Mouse (Mus musculus): ENCODE results near the gene Gm21190. TPM values are rescaled to one million over a fixed set of nuclear protein-coding genes. Genes with fewer than 3 reads are reported as not detected.
"Not testable (repeated sequence)": the region's sequence is repeated elsewhere in the genome, so short reads cannot be mapped to it uniquely, and the experiment has no call there.

The Gm21190 gene
- not detected for total RNA-seq (2021)
- long read RNA-seq, experiment 1, result 0 reads
- long read RNA-seq, experiment 2, result 0 reads

DNA sequence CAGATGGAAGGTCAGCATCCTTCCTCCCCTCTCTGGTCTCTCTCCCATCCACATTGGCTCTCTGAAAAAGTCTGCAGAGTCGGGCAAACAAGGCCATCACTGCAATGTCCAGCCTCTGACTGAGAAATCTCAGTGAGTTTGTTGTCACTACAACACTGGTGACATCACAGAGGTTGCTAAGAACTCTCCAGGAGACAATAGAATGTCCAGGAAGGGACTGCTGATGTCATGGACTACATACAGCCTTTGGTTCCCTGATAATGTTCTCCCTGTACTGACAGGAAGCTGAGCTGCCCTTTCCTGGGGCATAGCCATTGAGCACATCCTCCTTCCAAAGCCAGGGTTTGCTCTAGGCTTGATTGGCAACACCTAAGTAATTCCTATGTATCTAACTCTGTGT is at the start of gene Gm21190:
Gene Gm21190, minus strand, starts transcription at position 101 of the 400 bp plus-strand sequence.
- DNase-seq; intact Hi-C loops (cut with DNase I); H3K4me3 ChIP-seq; H3K27ac ChIP-seq: not testable (repeated sequence)

- H3K27ac ChIP-seq; H3K4me3 ChIP-seq; intact Hi-C loops (cut with DNase I); DNase-seq: not testable (repeated sequence)
These were observed 48.0 kb upstream of the Gm21190 start, which contains the start of gene Gm21083 for GRCm38 (mm10) chr5:15577033-15577432. TSS of gene Gm21083 (plus strand) at chr5:15577333.

DNA sequence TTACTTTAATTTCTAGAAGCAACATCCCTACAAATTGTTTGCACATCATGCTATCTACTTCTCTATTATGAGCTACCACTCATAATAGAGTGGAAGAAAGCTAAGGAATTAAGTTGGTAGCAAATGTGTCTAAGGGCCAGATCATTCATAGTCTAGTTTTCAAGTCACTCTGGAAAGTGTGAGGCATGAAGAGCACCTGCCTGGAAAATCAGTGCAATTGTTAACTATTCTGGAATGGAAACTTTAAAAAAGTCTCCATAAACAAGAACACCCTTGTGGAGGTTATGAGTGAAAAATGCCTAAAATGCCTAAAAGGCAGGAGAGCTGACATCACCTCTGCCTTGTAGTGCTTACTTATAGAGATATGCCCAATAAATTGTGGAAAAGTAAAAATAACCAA is 44.7 kb upstream of the Gm21190 start:
- H3K4me3 ChIP-seq; DNase-seq; intact Hi-C loops (cut with DNase I); H3K27ac ChIP-seq: not testable (repeated sequence)

DNA sequence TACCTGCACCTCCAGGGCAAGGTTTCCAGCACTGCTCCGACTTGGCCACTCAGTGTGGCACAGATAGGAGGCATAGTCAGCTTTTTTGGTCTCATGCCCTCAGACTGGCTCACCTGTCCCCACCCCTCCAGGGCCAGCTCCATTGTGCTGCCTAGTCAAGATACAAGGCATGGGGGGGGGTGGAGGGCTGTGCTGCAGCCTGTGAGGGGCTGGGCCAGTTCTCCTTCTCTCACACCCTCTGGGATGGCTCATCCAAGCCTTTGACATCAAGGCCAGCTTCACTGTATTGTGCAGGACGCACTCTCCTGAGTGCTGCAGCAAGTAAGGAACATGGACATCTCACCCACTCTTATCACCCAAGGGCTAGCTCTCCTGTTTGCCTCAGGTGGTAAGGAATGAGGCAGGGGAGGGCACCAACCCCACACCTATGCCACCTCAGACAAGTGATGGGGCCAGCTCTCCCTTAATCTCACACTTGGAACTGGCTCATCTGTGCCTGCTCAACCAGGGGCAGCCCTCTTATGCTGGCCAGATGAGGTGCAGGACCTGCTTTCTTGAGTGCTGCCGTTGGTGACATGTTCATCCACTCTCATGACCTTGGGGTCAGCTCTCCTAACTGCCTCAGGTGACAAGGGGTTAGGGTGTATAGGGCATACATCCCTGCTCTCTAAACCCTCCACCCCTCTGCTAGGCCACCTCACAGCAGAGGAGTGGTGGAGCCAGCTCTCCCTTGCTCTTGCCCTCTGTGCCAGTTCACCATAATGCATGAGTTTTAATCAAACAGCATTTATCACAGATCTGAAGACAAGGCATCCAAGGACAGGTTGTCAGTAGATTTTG is 32.6 kb upstream of the Gm21190 start:
- H3K27ac ChIP-seq; intact Hi-C loops (cut with DNase I); H3K4me3 ChIP-seq; DNase-seq: not testable (repeated sequence)

- H3K27ac ChIP-seq; DNase-seq; H3K4me3 ChIP-seq; intact Hi-C loops (cut with DNase I): not testable (repeated sequence)
These were observed 29.6 kb upstream of the Gm21190 start for GRCm38 (mm10) chr5:15558654-15559053.

DNA sequence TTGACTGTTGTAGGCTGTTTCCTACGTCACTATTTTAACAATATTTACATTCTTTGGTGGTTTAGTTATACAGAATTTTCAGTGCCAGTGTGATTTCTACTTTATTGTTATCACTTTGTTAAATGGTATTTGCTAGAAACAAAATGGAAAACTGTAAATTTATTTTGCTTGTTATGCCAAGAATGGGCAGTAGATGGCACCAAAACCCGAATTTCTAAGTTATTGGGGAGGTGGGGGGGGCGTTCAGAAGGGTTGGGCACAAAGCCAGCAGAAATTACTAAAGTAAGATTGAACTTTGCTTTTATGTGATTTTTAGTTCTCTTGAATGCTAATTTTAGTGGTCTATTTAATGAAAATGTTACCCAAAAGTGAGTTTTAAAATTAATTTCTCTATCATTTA is 20.6 kb upstream of the Gm21190 start:
- DNase-seq; intact Hi-C loops (cut with DNase I); H3K4me3 ChIP-seq; H3K27ac ChIP-seq: not testable (repeated sequence)
- 0 out of 2 replicates have a peak, but pooled peaks have one; percentile 26 for TF ChIP-seq CTCF (IDR thresholded peaks at IDR 0.05)

DNA sequence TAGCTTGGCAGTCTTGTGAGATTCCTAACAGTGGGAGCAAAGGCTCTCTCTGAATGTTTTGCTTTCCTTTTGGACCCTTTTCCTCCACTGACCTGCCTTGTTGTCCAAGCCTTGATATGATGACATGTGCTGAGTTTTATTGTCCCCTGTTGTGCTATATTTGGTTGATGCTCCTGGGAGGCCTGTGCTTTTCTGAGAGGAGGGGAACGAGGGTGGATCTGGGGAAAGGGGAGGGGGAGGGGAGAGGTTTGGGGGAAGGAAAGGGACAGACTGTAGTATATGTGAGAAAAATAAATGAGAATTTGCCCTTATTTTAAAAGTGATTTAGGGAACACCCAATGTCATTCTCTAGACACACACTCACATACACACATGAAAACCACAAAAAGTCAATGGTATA is 20.1 kb upstream of the Gm21190 start:
- H3K27ac ChIP-seq; H3K4me3 ChIP-seq; intact Hi-C loops (cut with DNase I); DNase-seq: not testable (repeated sequence)

- intact Hi-C loops (cut with DNase I); H3K4me3 ChIP-seq; H3K27ac ChIP-seq; DNase-seq: not testable (repeated sequence)
These were observed 19.6 kb upstream of the Gm21190 start for GRCm38 (mm10) chr5:15548642-15549041.

DNA sequence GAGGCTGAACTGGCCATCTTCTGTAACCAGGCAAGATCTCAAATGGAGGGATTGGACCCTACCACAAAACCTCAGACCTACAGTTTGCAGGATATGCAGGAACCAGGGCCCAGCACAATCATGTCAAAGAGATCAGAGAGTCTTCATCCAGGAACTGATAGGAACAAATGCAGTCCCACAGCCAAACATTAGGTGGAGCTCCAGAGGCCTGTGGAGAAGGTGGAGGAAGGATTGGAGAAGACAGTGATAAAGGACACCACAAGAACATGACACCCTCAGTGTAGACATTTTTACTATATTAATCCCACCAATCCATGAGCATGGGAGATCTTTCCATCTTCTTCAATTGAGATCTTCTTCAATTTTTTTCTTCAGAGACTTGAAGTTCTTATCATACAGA is 6.6 kb downstream of the Gm21190 start:
- H3K27ac ChIP-seq; H3K4me3 ChIP-seq; intact Hi-C loops (cut with DNase I): not testable (repeated sequence)
- DNase-seq, result peak; percentile 20
- TF ChIP-seq CTCF (IDR thresholded peaks at IDR 0.05), result peak; percentile 22; the same call in 1 of the 2 replicates

DNA sequence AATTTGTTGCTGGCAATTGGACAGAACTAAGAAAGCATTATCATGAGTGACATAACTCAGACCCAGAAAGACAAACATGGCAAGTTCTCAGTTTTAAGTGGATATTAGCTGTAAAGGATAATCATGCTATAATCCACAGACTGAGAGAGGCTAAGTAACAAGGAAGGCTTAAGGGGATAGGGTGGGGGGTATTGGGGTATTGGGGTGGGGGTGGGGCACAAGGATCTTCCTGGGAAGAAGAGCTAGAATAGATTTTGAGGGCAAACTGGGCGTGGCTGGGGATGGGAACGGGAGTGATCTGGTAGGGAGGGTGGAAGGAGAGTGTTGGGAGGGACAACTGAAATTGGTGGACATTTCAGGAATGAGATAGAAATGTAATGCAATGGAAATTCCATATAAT is 7.0 kb downstream of the Gm21190 start:
- H3K27ac ChIP-seq; DNase-seq; H3K4me3 ChIP-seq; intact Hi-C loops (cut with DNase I): not testable (repeated sequence)

GRCm38 (mm10) chr5:15520418-15520817 is 8.6 kb downstream of the Gm21190 start:
- peak; percentile 50 for TF ChIP-seq CTCF (IDR thresholded peaks at IDR 0.05)
- DNase-seq; H3K27ac ChIP-seq; intact Hi-C loops (cut with DNase I); H3K4me3 ChIP-seq: not testable (repeated sequence)

- DNase-seq; H3K27ac ChIP-seq; H3K4me3 ChIP-seq; intact Hi-C loops (cut with DNase I): not testable (repeated sequence)
These were observed 11.9 kb downstream of the Gm21190 start for GRCm38 (mm10) chr5:15517150-15517549.

GRCm38 (mm10) chr5:15512236-15512635 is 16.8 kb downstream of the Gm21190 start:
- H3K27ac ChIP-seq; H3K4me3 ChIP-seq; DNase-seq; intact Hi-C loops (cut with DNase I): not testable (repeated sequence)

DNA sequence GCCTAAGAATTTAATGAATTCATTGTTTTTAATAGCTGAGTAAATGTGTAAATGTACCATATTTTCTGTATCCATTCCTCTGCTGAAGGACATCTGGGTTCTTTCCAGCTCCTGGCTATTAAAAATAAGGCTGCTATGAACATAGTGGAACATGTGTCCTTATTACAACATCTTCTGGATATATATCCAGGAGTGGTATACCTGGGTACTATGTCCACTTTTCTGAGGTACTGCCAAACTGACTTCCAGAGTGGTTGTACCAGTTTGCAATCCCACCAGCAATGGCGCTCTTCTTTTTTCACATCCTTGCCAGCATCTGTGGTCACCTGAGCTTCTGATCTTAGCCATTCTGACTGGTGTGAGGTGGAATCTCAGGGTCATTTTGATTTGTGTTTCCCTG is 19.1 kb downstream of the Gm21190 start:
- H3K4me3 ChIP-seq; intact Hi-C loops (cut with DNase I); H3K27ac ChIP-seq; DNase-seq: not testable (repeated sequence)
